Mouse (Mus musculus): ENCODE results near the gene Pla2g5. TPM values are rescaled to one million over a fixed set of nuclear protein-coding genes. Genes with fewer than 3 reads are reported as not detected.

Pla2g5 gene
- total and polyA plus RNA-seq, 3 experiments = 14.7 to 32.7 (median 16.4) TPM

GRCm38 (mm10) chr4:138777417-138778407, 85.6 kb downstream of the Pla2g5 start:
- TF ChIP-seq GATA2 (IDR thresholded peaks at IDR 0.05; ENCODE audit: borderline replicate concordance, low read depth, low read length) (no peak), POLR2AphosphoS5 (IDR thresholded peaks at IDR 0.05; ENCODE audit: insufficient replicate concordance, low read depth, low read length) (no peak), CTCF (IDR thresholded peaks at IDR 0.05; ENCODE audit: low read depth, low read length) (no peak), TAL1 (conservative IDR thresholded peaks at IDR 0.05; ENCODE audit: low read depth, low read length) (no peak), GATA1 (IDR thresholded peaks at IDR 0.05; ENCODE audit: borderline replicate concordance, low read length) (no peak)
- no peak for ATAC-seq (ENCODE audit: extremely low read depth, insufficient number of reproducible peaks, low FRiP score, poor library complexity, severe bottlenecking)
- Histone ChIP-seq H3K9me3 (replicated peaks) (peaks cover 56% of the 10 kb centered on the region), H3K4me3 (ENCODE audit: low read depth, low read length) (no peak overlapping the region), H3K36me3 (replicated peaks) (no peaks in the 10 kb centered on the region), H3K27me3 (ENCODE audit: insufficient read depth, low read length) (no peaks in the 10 kb centered on the region), H3K4me1 (ENCODE audit: insufficient read depth, low read depth, low read length) (no peaks in the 10 kb centered on the region)
- no peak for DNase-seq (ENCODE audit: low spot score)

- H3K4me3 ChIP-seq (ENCODE audit: low read depth, low read length) = no peak within 1 kb of the TSS
Observed at GRCm38 (mm10) chr4:138775435-138775834, 87.8 kb downstream of the Pla2g5 start, which contains the start of gene Pla2g2d. TSS of gene Pla2g2d (plus strand) at chr4:138775735.

DNA sequence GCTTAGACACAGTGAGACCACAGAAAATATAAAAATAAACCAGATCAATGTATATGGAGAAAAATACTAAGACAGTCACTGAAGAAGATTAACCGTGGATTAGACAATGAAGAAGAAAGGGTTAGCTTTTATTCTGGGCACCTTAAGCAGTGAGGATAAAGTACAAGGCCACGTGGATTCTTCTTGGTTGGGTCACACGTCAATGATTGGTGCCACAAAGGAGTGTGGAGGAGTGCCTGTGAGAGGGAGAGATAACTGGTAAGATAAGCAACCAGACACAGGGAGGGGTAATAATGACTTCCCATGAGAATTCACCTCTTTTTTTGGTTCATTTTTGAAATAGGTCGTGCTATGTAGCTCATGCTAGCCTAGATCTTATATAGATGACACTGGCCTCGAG, 90.9 kb downstream of the Pla2g5 start:
- no peak for TF ChIP-seq GATA2 (IDR thresholded peaks at IDR 0.05; ENCODE audit: borderline replicate concordance, low read depth, low read length)
- no peak for TF ChIP-seq POLR2AphosphoS5 (IDR thresholded peaks at IDR 0.05; ENCODE audit: insufficient replicate concordance, low read depth, low read length)
- TF ChIP-seq TAL1 (conservative IDR thresholded peaks at IDR 0.05; ENCODE audit: low read depth, low read length) = no peak
- TF ChIP-seq CTCF (IDR thresholded peaks at IDR 0.05; ENCODE audit: low read depth, low read length) = no peak
- no peak for TF ChIP-seq GATA1 (IDR thresholded peaks at IDR 0.05; ENCODE audit: borderline replicate concordance, low read length)
- no peak for ATAC-seq (ENCODE audit: extremely low read depth, insufficient number of reproducible peaks, low FRiP score, poor library complexity, severe bottlenecking)
- no peaks in the 10 kb centered on the region for H3K27me3 ChIP-seq (ENCODE audit: insufficient read depth, low read length)

More at GRCm38 (mm10) chr4:138775435-138775834, 87.8 kb downstream of the Pla2g5 start, which contains the start of gene Pla2g2d:
- Histone ChIP-seq H3K9me3 (replicated peaks) (peaks cover 65% of the 10 kb centered on the region), H3K36me3 (replicated peaks) (no peaks in the 10 kb centered on the region), H3K4me1 (ENCODE audit: insufficient read depth, low read depth, low read length) (no peaks in the 10 kb centered on the region), H3K27me3 (ENCODE audit: insufficient read depth, low read length) (no peaks in the 10 kb centered on the region)
- DNase-seq (ENCODE audit: low spot score) (no peak), ATAC-seq (ENCODE audit: extremely low read depth, insufficient number of reproducible peaks, low FRiP score, poor library complexity, severe bottlenecking) (no peak)
- no peak for TF ChIP-seq POLR2AphosphoS5 (IDR thresholded peaks at IDR 0.05; ENCODE audit: insufficient replicate concordance, low read depth, low read length)
- no peak for TF ChIP-seq CTCF (IDR thresholded peaks at IDR 0.05; ENCODE audit: low read depth, low read length)
- no peak for TF ChIP-seq TAL1 (conservative IDR thresholded peaks at IDR 0.05; ENCODE audit: low read depth, low read length)
- TF ChIP-seq GATA1 (IDR thresholded peaks at IDR 0.05; ENCODE audit: borderline replicate concordance, low read length) = no peak
- TF ChIP-seq GATA2 (IDR thresholded peaks at IDR 0.05; ENCODE audit: borderline replicate concordance, low read depth, low read length) = no peak

DNA sequence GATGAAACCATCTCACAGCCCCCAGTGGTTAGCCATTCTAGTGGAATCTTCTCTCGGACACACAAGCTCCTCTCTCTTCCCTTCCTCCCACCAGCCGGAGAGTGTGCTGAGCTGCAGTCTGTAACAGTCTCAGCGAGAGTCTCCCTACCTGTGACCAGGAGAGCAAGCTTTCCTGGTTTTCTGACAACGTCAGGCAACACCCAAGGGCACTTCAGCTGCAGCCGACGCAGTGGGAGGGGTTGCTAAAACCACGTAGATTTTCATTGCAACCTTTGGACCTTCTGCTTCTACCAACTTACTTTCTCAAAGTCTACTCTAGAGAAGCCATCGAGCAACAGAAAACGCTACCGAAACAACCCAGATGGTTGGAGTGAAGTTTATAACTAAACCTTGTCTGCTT, 91.3 kb downstream of the Pla2g5 start:
- H3K9me3 ChIP-seq (replicated peaks) = peaks cover 60% of the 10 kb centered on the region
- H3K4me3 ChIP-seq (ENCODE audit: low read depth, low read length) = no peak overlapping the region
- ATAC-seq (ENCODE audit: extremely low read depth, insufficient number of reproducible peaks, low FRiP score, poor library complexity, severe bottlenecking) (no peak), DNase-seq (ENCODE audit: low spot score) (no peak)
- no peak for TF ChIP-seq POLR2AphosphoS5 (IDR thresholded peaks at IDR 0.05; ENCODE audit: insufficient replicate concordance, low read depth, low read length)
- TF ChIP-seq GATA2 (IDR thresholded peaks at IDR 0.05; ENCODE audit: borderline replicate concordance, low read depth, low read length) = no peak
- TF ChIP-seq GATA1 (IDR thresholded peaks at IDR 0.05; ENCODE audit: borderline replicate concordance, low read length) = no peak
- TF ChIP-seq TAL1 (conservative IDR thresholded peaks at IDR 0.05; ENCODE audit: low read depth, low read length) = no peak
- no peak for TF ChIP-seq CTCF (IDR thresholded peaks at IDR 0.05; ENCODE audit: low read depth, low read length)
- no peaks in the 10 kb centered on the region for H3K27me3 ChIP-seq (ENCODE audit: insufficient read depth, low read length)
- H3K36me3 ChIP-seq (replicated peaks) = no peaks in the 10 kb centered on the region
- H3K4me1 ChIP-seq (ENCODE audit: insufficient read depth, low read depth, low read length) = no peaks in the 10 kb centered on the region

More for the DNA sequence above, 90.9 kb downstream of the Pla2g5 start:
- H3K4me3 ChIP-seq (ENCODE audit: low read depth, low read length) = no peak overlapping the region
- H3K9me3 ChIP-seq (replicated peaks) = peaks cover 62% of the 10 kb centered on the region
- no peaks in the 10 kb centered on the region for H3K4me1 ChIP-seq (ENCODE audit: insufficient read depth, low read depth, low read length)
- no peak for DNase-seq (ENCODE audit: low spot score)
- H3K36me3 ChIP-seq (replicated peaks) = no peaks in the 10 kb centered on the region

DNA sequence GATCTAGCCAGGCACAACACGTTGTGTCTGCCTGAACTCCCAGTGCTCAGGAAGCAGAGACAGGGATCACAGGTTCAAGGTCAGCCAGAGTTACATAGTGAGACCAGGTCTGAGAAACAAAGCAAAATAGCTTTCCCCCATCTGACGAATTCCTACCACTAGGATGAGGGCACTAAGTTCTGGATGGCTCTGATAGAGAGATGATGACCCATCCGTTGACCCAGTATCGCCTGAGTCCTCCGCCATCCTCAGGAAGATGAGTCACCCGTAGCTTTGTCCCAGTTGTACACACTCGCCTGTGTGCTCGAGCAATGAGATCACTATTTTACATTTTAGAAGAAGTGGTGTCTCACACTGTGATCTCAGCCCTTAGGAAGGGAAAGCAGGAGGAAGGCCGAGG, 101.0 kb downstream of the Pla2g5 start:
- ATAC-seq (ENCODE audit: extremely low read depth, insufficient number of reproducible peaks, low FRiP score, poor library complexity, severe bottlenecking) = no peak
- H3K27me3 ChIP-seq (ENCODE audit: insufficient read depth, low read length) = no peaks in the 10 kb centered on the region

DNA sequence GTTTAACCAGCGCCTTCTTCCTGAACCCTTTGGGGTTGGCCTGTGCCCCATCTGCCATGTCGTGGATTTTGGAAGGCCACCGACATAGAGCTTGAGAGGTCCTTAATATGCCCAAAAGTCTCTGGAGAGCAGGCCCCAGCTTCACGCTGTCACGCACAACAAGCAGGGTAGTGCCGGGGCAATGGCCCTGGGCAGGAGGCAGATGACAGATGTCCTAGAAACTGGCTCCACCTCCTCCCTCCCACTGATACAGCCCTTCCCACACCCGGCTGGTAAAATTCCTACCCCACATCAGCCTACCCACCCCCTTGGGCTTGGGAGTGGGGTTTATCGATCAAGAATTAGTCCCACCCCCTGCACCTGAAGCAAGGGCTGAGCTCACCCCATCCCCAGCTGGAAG, 105.9 kb downstream of the Pla2g5 start, which contains the start of gene Pla2g2f:
Pla2g2f (minus strand) TSS at position 211 of the 400 bp plus-strand sequence.
- no peaks in the 10 kb centered on the region for H3K4me1 ChIP-seq (ENCODE audit: insufficient read depth, low read depth, low read length)
- no peaks in the 10 kb centered on the region for H3K27me3 ChIP-seq (ENCODE audit: insufficient read depth, low read length)

More for the DNA sequence above, 101.0 kb downstream of the Pla2g5 start:
- no peak for DNase-seq (ENCODE audit: low spot score)
- no peak for TF ChIP-seq TAL1 (conservative IDR thresholded peaks at IDR 0.05; ENCODE audit: low read depth, low read length)
- no peak for TF ChIP-seq POLR2AphosphoS5 (IDR thresholded peaks at IDR 0.05; ENCODE audit: insufficient replicate concordance, low read depth, low read length)
- TF ChIP-seq CTCF (IDR thresholded peaks at IDR 0.05; ENCODE audit: low read depth, low read length) = no peak
- TF ChIP-seq GATA1 (IDR thresholded peaks at IDR 0.05; ENCODE audit: borderline replicate concordance, low read length) = no peak
- TF ChIP-seq GATA2 (IDR thresholded peaks at IDR 0.05; ENCODE audit: borderline replicate concordance, low read depth, low read length) = no peak
- H3K4me3 ChIP-seq (ENCODE audit: low read depth, low read length) = no peak overlapping the region
- H3K36me3 ChIP-seq (replicated peaks) = no peaks in the 10 kb centered on the region
- H3K4me1 ChIP-seq (ENCODE audit: insufficient read depth, low read depth, low read length) = no peaks in the 10 kb centered on the region
- peaks cover 41% of the 10 kb centered on the region for H3K9me3 ChIP-seq (replicated peaks)

More for the DNA sequence above, 105.9 kb downstream of the Pla2g5 start, which contains the start of gene Pla2g2f:
- H3K4me3 ChIP-seq (ENCODE audit: low read depth, low read length) = no peak within 1 kb of the TSS
- ATAC-seq (ENCODE audit: extremely low read depth, insufficient number of reproducible peaks, low FRiP score, poor library complexity, severe bottlenecking) (no peak), DNase-seq (ENCODE audit: low spot score) (no peak)
- TF ChIP-seq CTCF (IDR thresholded peaks at IDR 0.05; ENCODE audit: low read depth, low read length) = no peak
- no peak for TF ChIP-seq GATA2 (IDR thresholded peaks at IDR 0.05; ENCODE audit: borderline replicate concordance, low read depth, low read length)
- no peak for TF ChIP-seq TAL1 (conservative IDR thresholded peaks at IDR 0.05; ENCODE audit: low read depth, low read length)
- no peak for TF ChIP-seq GATA1 (IDR thresholded peaks at IDR 0.05; ENCODE audit: borderline replicate concordance, low read length)
- no peak for TF ChIP-seq POLR2AphosphoS5 (IDR thresholded peaks at IDR 0.05; ENCODE audit: insufficient replicate concordance, low read depth, low read length)
- peaks cover 80% of the 10 kb centered on the region for H3K9me3 ChIP-seq (replicated peaks)
- H3K36me3 ChIP-seq (replicated peaks) = no peaks in the 10 kb centered on the region

Data from G1E (cell line).